Mouse (Mus musculus) lung, embryonic 14.5 days (tissue): ENCODE data around the gene Adam1a. TPM values are rescaled to one million over a fixed set of nuclear protein-coding genes. Genes with fewer than 3 reads are reported as not detected.
A peak's percentile ranks its signal among the peaks of the same experiment; 100 is the strongest.

Experiments used
- ATAC-seq: fragments of 200-750 bp; cut with Nextera tagmentation; 2 replicates; pipeline ENCODE4 v1.8.0; 2017; ENCODE audit warnings: mild to moderate bottlenecking, moderate TSS enrichment, moderate library complexity; ENCODE audit not compliant: insufficient read depth
- DNase-seq: peaks from one replicate; pipeline ENCODE4 v3.0.0-alpha.2; 2015
- H3K27ac ChIP-seq: fragments of 300-500 bp; sonication (generic); 2 replicates; pipeline ENCODE4 v1.5.1; 2014; ENCODE audit warnings: low read depth, mild to moderate bottlenecking, moderate library complexity
- H3K27me3 ChIP-seq: fragments of 300-500 bp; sonication (generic); 2 replicates; pipeline ENCODE4 v1.6.1; 2014; ENCODE audit warnings: low read length, control low read depth; ENCODE audit not compliant: insufficient read depth
- H3K36me3 ChIP-seq: fragments of 300-500 bp; sonication (generic); 2 replicates; pipeline ENCODE4 v1.6.1; 2014; ENCODE audit warnings: control low read depth; ENCODE audit not compliant: insufficient read depth
- H3K4me1 ChIP-seq: fragments of 300-500 bp; sonication (generic); 2 replicates; pipeline ENCODE4 v1.6.1; 2014; ENCODE audit warnings: antibody characterized with exemption, control low read depth; ENCODE audit not compliant: insufficient read depth
- H3K4me2 ChIP-seq: fragments of 300-500 bp; sonication (generic); 2 replicates; pipeline ENCODE4 v1.6.1; 2014; ENCODE audit warnings: mild to moderate bottlenecking
- H3K4me3 ChIP-seq: fragments of 300-500 bp; sonication (generic); 2 replicates; pipeline ENCODE4 v1.5.1; 2014; ENCODE audit warnings: low read depth, low read length
- H3K9ac ChIP-seq: fragments of 300-500 bp; sonication (generic); 2 replicates; pipeline ENCODE4 v1.6.1; 2014
- H3K9me3 ChIP-seq: fragments of 300-500 bp; sonication (generic); 2 replicates; pipeline ENCODE4 v1.6.1; 2016; ENCODE audit warnings: low read depth, low read length, control low read depth
- CTCF ChIP-seq: IDR thresholded peaks from 2 replicates; pipeline ENCODE4 v1.5.1; 2016; ENCODE audit warnings: antibody characterized with exemption, low read depth
- WGBS: fragments of 180-500 bp; shearing (Covaris S2); extraction: QIAGEN DNeasy Blood & Tissue Kit; methylation state at CpG from one replicate; pipeline ENCODE4 v1.1.7; 2014; 5-methylcytosine and 5-hydroxymethylcytosine counted together
- polyA plus RNA-seq: library from polyadenylated mRNA; unstranded; fragments of >200 nt; fragmentation: Nextera tagmentation; extraction: Ambion mirVana; gene quantifications from 2 replicates; pipeline ENCODE4 v1.2.1, GENCODE M21; 2014

The Adam1a gene
- polyA plus RNA-seq, 1 experiment from 2014 or later, result 1.7 TPM

DNA sequence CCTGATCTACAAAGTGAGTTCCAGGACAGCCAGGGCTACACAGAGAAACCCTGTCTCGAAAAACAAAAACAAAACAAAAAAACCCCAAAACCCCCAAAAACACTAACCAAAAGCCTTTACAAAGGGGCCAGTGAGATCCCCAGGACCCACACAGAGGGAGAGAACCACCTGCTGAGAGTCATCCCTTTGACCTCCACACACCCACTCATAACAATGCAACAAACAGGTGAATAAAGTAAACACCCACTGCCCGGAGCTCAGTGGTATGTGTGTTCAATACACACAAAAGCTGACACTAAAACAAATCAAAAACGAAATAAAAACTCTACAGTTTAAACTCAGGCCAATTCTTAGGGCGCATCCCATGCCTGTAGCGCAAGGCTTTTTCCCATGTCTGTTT is 5.2 kb downstream of the Adam1a start:
- Histone ChIP-seq H3K36me3 (peaks cover 35% of the 10 kb centered on the region), H3K9ac (no peak overlapping the region), H3K4me1 (peaks cover 3% of the 10 kb centered on the region; the same call in 1 of the 2 replicates), H3K27ac (no peak overlapping the region), H3K4me2 (no peak overlapping the region), H3K4me3 (no peak overlapping the region), H3K27me3 (no peaks in the 10 kb centered on the region), H3K9me3 (no peaks in the 10 kb centered on the region)
- TF ChIP-seq CTCF, result no peak
- WGBS, result 87% methylated on average over 5 of the region's 5 CpGs
- no peak for DNase-seq
- no peak for ATAC-seq

GRCm38 (mm10) chr5:121537588-121537987 is 7.7 kb downstream of the Adam1a start:
- peaks cover 57% of the 10 kb centered on the region for H3K36me3 ChIP-seq

GRCm38 (mm10) chr5:121536921-121537555 is 8.2 kb downstream of the Adam1a start:
- no peak for ATAC-seq
- H3K36me3 ChIP-seq, result peaks cover 63% of the 10 kb centered on the region
- no peak overlapping the region for H3K4me2 ChIP-seq
- no peak overlapping the region for H3K9ac ChIP-seq
- H3K4me1 ChIP-seq, result no peaks in the 10 kb centered on the region
- H3K9me3 ChIP-seq, result no peaks in the 10 kb centered on the region
- DNase-seq, result no peak
- no peak for TF ChIP-seq CTCF
- no peak overlapping the region for H3K4me3 ChIP-seq
- H3K27ac ChIP-seq, result no peak overlapping the region
- H3K27me3 ChIP-seq, result no peaks in the 10 kb centered on the region
- 76% methylated on average over 7 of the region's 7 CpGs for WGBS

More at GRCm38 (mm10) chr5:121537588-121537987, 7.7 kb downstream of the Adam1a start:
- Histone ChIP-seq H3K4me2 (no peak overlapping the region), H3K4me3 (no peak overlapping the region), H3K9me3 (no peaks in the 10 kb centered on the region), H3K27ac (no peak overlapping the region), H3K27me3 (no peaks in the 10 kb centered on the region), H3K9ac (no peak overlapping the region), H3K4me1 (no peaks in the 10 kb centered on the region)
- no peak for TF ChIP-seq CTCF
- ATAC-seq (no peak), DNase-seq (no peak)
- WGBS, result 92% methylated on average over 2 of the region's 2 CpGs

- ATAC-seq (no peak), DNase-seq (no peak)
- Histone ChIP-seq H3K4me1 (no peaks in the 10 kb centered on the region), H3K27me3 (no peaks in the 10 kb centered on the region), H3K9ac (no peak overlapping the region), H3K36me3 (peaks cover 79% of the 10 kb centered on the region), H3K9me3 (no peaks in the 10 kb centered on the region), H3K27ac (no peak overlapping the region), H3K4me2 (no peak overlapping the region), H3K4me3 (no peak overlapping the region)
- 88% methylated on average over 3 of the region's 3 CpGs for WGBS
- no peak for TF ChIP-seq CTCF
Observed at GRCm38 (mm10) chr5:121535116-121535515, 10.2 kb downstream of the Adam1a start.

DNA sequence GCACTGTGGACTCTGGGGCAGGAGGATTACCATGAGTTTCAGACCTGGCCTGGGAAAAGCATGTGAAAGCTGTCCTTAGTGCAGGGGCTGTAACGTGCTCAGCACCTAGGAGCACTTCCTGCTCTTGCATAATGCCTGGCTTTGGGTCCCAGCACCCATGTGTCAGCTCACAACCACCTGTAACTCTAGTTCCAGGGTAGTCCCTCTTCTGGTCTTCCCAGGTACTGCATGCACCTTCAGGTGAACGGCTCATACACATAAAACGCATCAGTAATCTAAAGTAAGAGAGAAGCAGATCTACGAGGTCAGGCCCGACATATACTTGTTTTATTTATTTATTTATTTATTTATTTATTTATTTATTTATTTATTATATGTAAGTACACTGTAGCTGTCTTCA is 10.8 kb downstream of the Adam1a start:
- peak; percentile 60 for TF ChIP-seq CTCF
- H3K9ac ChIP-seq, result no peak overlapping the region
- WGBS, result 93% methylated on average over 5 of the region's 5 CpGs
- peak; percentile 14 for DNase-seq
- H3K36me3 ChIP-seq, result peaks cover 85% of the 10 kb centered on the region
- no peaks in the 10 kb centered on the region for H3K9me3 ChIP-seq
- H3K4me2 ChIP-seq, result no peak overlapping the region
- ATAC-seq, result no peak
- H3K27ac ChIP-seq, result no peak overlapping the region
- H3K4me1 ChIP-seq, result no peaks in the 10 kb centered on the region
- H3K27me3 ChIP-seq, result no peaks in the 10 kb centered on the region
- no peak overlapping the region for H3K4me3 ChIP-seq

DNA sequence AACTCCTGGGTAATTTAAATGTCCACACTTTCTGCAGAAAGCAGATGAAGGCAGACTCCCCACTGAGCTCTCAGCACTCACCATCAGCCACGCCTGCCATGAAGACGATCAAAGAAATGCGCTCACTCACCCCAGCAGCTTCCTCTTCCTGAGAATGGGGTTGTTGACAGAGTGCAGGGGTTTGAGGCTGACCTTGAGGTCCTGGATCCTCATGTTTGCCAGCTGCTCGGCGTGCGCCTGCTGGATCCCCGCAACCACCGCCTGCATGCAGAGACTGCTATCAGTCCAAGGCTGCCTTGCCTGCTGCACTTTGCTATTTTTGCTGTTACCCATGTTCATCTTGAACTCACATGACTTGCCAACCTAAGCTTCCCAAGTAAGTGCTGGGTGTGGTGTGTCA is 18.3 kb downstream of the Adam1a start:
- no peaks in the 10 kb centered on the region for H3K27me3 ChIP-seq
- no peak overlapping the region for H3K4me2 ChIP-seq
- H3K4me1 ChIP-seq, result no peaks in the 10 kb centered on the region
- H3K27ac ChIP-seq, result no peak overlapping the region
- no peak overlapping the region for H3K4me3 ChIP-seq
- DNase-seq (peak; percentile 60), ATAC-seq (peak; percentile 70)
- WGBS, result 46% methylated on average over 8 of the region's 8 CpGs
- H3K36me3 ChIP-seq, result peaks cover 83% of the 10 kb centered on the region
- no peaks in the 10 kb centered on the region for H3K9me3 ChIP-seq
- TF ChIP-seq CTCF, result no peak
- no peak overlapping the region for H3K9ac ChIP-seq

GRCm38 (mm10) chr5:121526526-121526925 is 18.8 kb downstream of the Adam1a start:
- no peaks in the 10 kb centered on the region for H3K4me1 ChIP-seq
- no peak overlapping the region for H3K27ac ChIP-seq
- H3K36me3 ChIP-seq, result peaks cover 84% of the 10 kb centered on the region
- ATAC-seq, result no peak
- H3K9ac ChIP-seq, result no peak overlapping the region
- no peaks in the 10 kb centered on the region for H3K27me3 ChIP-seq
- no peak overlapping the region for H3K4me2 ChIP-seq
- DNase-seq, result no peak
- H3K9me3 ChIP-seq, result no peaks in the 10 kb centered on the region
- WGBS, result 66% methylated on average over 7 of the region's 7 CpGs
- H3K4me3 ChIP-seq, result no peak overlapping the region
- no peak for TF ChIP-seq CTCF
